Mouse (Mus musculus): ENCODE data around the gene Ndufv1.

DNA sequence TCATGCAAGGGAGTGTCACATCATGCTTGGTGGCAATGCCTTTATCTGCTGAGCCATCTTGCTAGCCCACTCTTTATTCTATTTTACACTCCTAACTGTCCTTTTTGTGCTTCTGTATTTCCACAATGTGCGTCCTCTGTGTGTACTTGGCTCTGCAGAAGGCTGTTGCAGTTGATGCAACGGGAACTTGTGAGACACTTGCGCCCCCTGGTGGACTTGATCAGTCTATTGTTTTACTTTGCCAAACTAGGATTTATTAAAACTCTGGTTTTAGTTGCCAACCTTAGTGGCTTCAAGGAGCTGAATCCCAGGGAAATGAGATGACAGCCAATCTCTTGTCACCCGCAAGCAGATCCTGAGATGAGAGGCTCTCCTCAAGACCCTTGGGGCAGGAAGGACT is 35.3 kb upstream of the Ndufv1 start:
- TF ChIP-seq CTCF (IDR thresholded peaks at IDR 0.05; ENCODE audit: low read depth) = peak; percentile 91
- TF ChIP-seq EP300 (IDR thresholded peaks at IDR 0.05; ENCODE audit: low read depth) = no peak
